Mouse (Mus musculus) mouse trophoblast stem cell (cell line): Measurements from ENCODE around the gene Dgki.

Experiments
- in situ Hi-C, 2 experiments: fragments of 300-500 bp; cut with MseI, MboI; formaldehyde crosslinking; loops; 2 replicates in 1 of 2; 3 replicates in 1 of 2; pipeline ENCODE4 v1.15.1; 2025

Gene Dgki

GRCm38 (mm10) chr6:36812666-36813515 lies 487.1 kb downstream of the Dgki start:
- in situ Hi-C loops = no loop called here

- in situ Hi-C loops = no loop called here
Measured at GRCm38 (mm10) chr6:36810448-36810847, 489.5 kb downstream of the Dgki start.

GRCm38 (mm10) chr6:36809747-36810285 lies 490.2 kb downstream of the Dgki start, which contains the start of gene Ptn:
Ptn (minus strand) TSS chr6:36810220.
- in situ Hi-C loops = no loop called here

GRCm38 (mm10) chr6:36809311-36809726 lies 490.7 kb downstream of the Dgki start:
- in situ Hi-C loops = no loop called here

- in situ Hi-C loops = no loop called here
Measured at GRCm38 (mm10) chr6:36808306-36809058, 491.5 kb downstream of the Dgki start.

GRCm38 (mm10) chr6:36806906-36807305 lies 493.1 kb downstream of the Dgki start:
- in situ Hi-C loops = no loop called here

- in situ Hi-C loops = no loop called here
Measured at GRCm38 (mm10) chr6:36800309-36800946, 499.6 kb downstream of the Dgki start.

GRCm38 (mm10) chr6:36797066-36797655 lies 502.8 kb downstream of the Dgki start:
- in situ Hi-C loops = no loop called here
